Mouse (Mus musculus) cerebellum, postnatal 4 days (tissue): ENCODE data around the gene Parva.

ENCODE experiments used
- DNase-seq, 2 experiments: peaks; one replicate each; pipeline ENCODE4 v3.0.0; 2022; ENCODE audit warnings: low spot score in 2 of 2, mixed read lengths in 1 of 2

Parva gene

DNA sequence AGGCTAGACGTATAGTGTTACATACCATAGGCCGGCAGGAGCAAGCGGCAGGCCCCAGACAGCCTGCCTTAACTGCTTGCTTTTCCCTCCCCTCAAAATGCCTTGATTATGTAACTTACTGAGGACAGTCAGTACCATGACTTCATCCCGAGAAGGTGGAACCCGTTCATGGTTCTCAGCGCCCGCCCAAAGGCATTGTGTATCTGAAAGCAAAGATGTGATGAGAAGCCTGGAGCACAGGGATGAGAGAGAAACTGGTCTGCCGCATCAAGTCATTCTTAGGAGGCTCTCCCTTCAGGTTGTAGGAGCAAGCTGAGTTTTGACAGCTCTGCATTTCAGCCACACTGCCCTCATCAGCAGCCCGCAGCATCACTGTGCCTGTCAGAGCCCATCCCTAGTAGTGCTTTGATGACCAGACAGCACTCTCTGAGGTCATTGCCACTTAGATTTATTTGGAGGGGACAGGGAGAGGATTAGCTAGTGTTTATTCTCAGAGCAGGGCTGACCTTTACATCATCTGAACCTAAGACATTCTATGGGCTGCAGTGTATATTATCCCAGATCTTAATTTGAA is 45.5 kb downstream of the Parva start:
- DNase-seq = no peak

- no peak for DNase-seq
These were observed 46.5 kb downstream of the Parva start for GRCm38 (mm10) chr7:112473649-112474435.

- peak in 1 of 2 experiments; percentile 38 for DNase-seq
These were observed 51.8 kb downstream of the Parva start for GRCm38 (mm10) chr7:112479116-112479515.

DNA sequence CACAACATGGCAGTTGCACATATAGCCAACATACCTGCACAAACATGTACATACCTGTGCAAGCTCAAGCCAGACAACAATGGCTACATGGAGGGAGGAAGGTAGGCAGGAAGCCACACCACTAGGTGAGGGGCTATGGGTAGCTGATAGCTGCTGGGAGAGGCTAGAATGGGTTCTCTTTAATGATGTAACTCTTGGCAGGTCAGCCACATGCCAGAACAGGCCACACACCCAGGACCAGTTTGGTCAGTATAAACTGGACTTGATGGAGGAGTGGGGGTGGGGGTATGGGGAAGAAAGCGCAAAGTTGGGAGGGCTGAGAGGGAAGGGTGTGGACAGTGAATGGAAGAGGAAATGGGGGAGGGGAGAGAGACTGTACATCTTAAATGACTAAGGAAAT is 53.7 kb downstream of the Parva start:
- DNase-seq = no peak

- no peak for DNase-seq
These were observed 55.3 kb downstream of the Parva start for GRCm38 (mm10) chr7:112482572-112482971.

GRCm38 (mm10) chr7:112483382-112483781 is 56.1 kb downstream of the Parva start:
- DNase-seq = no peak

- no peak for DNase-seq
These were observed 63.5 kb downstream of the Parva start for GRCm38 (mm10) chr7:112490825-112491224.

- no peak for DNase-seq
These were observed 64.4 kb downstream of the Parva start for GRCm38 (mm10) chr7:112491737-112492136.

DNA sequence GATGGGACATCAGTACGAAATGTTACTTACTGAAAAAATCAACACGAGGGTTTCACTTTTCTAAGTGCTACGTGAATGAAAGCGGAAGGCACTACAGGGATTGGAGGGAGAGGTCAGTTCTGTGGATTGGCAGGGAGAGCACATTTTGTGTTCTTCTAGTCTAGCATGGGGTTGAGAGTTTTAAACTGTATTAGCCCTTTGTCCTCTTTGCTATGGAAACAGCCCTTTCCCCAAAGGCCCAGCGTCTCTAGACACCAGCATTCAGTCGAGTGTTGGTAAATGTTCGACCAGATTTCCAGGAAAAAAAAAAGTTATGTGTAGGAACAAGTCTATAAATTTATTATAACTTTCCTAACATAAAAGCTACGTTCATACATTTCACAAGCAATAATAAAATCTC is 68.6 kb downstream of the Parva start:
- no peak for DNase-seq

- DNase-seq = no peak
These were observed 69.6 kb downstream of the Parva start for GRCm38 (mm10) chr7:112496921-112497320.

DNA sequence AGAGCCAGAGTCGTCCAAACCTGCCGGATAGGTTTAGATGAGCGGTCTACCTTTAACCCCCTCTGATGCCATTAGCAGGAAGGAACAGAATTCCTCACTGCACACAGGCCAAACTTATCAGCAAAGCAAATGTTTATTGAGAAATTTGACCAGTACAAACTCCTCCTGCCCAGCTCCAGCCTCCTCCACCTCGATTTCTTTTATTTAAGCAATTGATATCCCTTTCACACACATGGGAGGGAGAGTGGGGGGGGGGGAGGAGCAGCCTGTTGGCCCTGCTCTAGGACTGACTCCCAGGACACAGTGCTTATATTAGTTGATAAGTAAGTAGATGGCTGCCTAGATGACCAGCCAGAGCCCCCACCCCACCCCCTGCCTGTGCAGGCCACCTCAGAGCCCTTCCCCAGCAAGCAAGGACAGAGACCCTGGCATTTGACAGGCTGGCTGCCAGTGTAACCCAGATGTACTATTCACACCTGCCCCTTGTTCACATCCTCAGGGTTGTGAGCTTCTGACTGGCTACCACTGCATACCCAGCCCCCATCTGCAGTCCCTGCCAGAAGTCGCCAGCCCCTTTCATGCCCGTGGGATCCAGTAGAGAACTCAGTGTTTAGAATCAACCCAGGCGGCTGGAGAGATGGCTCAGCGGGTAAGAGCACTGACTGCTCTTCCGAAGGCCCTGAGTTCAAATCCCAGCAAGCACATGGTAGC is 71.4 kb downstream of the Parva start:
- no peak for DNase-seq

- no peak for DNase-seq
These were observed 72.3 kb downstream of the Parva start for GRCm38 (mm10) chr7:112499453-112500133.

DNA sequence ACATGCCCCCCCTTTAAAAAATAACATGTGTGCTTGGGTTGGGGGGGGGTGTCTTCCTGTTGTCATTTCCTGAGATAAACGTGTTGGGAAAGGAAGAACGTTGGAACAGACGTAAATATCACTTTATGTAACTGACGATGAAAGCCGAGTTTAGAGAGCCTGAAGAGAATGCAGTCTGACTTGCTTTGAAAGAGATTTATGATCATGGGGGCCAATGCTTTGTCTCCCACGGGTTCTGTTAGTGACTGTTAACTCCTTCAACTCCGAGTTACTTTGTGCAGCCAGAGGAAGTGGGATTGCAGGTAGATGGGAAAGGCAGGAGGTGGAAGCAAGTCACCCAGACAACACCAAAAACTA is 72.8 kb downstream of the Parva start:
- no peak for DNase-seq

DNA sequence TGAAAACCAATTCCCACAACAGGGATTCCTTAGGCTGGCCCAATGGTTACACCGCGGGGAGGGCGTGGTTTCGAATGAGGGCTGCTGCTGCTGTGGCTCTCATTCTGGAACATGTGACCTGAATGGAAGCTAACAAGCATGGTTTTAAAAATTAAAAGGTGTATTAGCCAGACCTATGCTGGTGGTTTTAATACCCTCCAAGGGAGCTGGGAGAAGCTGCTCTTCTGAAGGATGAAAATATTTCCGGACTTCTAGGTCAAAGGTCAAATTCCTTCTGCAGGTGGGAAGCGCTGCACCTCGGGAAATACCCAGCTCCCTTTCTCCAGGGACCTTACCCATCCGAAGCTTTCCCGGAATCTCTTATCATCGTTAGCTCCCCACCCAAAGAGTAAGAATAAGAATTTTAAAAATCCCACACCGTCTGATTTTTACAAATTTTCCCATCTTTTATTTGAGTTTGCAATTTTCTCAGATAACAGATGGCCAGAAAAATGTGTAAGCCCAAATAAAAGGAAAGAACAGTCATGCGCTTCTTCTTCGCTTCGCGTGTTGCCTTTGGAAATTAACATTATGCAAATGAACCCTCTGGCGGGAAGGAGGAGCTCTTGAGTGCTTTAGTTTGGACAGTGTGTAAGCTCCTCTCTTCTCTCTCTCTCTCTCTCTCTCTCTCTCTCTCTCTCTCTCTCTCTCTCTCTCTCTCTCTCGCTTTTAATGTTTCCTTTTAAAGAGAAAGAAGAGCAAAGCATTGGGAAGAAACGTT is 74.9 kb downstream of the Parva start:
- DNase-seq = no peak

GRCm38 (mm10) chr7:112502845-112503244 is 75.5 kb downstream of the Parva start:
- no peak for DNase-seq

GRCm38 (mm10) chr7:112503448-112503847 is 76.1 kb downstream of the Parva start:
- no peak for DNase-seq

DNA sequence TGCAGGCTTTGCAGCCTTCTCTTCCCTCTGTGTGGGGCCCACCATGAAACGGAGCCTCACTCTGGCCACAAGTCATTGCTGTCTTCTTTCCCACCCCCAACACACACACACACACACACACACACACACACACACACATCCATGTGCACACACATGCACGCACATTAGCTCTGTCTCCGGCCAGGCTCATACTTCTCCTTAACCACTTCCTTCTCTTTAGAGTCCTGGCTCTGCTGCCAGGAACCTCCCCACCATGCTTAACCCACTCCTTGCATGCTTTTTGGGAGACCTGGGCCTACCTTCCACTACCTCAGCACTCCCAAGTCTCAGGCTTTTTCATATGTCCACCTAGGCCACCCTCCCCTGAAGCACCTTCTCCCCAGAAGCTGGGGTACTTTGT is 76.6 kb downstream of the Parva start:
- no peak for DNase-seq

GRCm38 (mm10) chr7:112509107-112509506 is 81.8 kb downstream of the Parva start:
- DNase-seq = no peak

GRCm38 (mm10) chr7:112510336-112511048 is 83.2 kb downstream of the Parva start:
- no peak for DNase-seq

GRCm38 (mm10) chr7:112511309-112511708 is 84.0 kb downstream of the Parva start:
- no peak for DNase-seq

DNA sequence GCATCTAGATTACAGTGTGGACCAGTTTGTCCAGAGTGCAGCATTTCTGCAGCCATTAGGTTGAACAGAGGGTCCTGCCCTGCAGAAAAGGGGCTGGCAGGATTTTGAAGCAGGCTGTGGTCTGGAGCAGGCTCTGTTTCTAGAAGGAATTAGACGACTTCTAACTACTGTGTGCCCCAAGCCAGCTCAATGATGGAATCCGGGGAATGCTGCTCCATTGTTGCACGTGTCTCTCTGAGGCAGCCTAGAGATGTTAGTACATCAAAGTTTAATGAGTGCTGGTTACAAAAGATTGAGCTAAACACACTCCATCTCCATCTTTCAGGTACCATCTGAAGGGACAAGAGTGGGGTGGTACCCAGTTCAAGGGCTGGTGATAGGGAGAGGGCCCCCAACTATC is 85.0 kb downstream of the Parva start:
- no peak for DNase-seq
